Mouse (Mus musculus) left cerebral cortex, postnatal 25 days (tissue): ENCODE data around the gene Plekhh2. TPM values are rescaled to one million over a fixed set of nuclear protein-coding genes. Genes with fewer than 3 reads are reported as not detected.
"Not testable (repeated sequence)": the region's sequence is repeated elsewhere in the genome, so short reads cannot be mapped to it uniquely, and the experiment has no call there.

Experiments used
- DNase-seq, 2 experiments: peaks; one replicate each; pipeline ENCODE4 v3.0.0; 2022; ENCODE audit warnings: low spot score in 2 of 2, mixed read lengths in 1 of 2
- intact Hi-C: fragments of 180-260 bp; cut with DNase I; formaldehyde crosslinking; loops from one replicate; pipeline ENCODE4 v1.15.1; 2025
- total RNA-seq, 2 experiments: library from RNA; stranded (reverse); gene quantifications; 2 replicates each; pipeline ENCODE4 v1.2.3; 2021

Gene Plekhh2
- total RNA-seq, 2 experiments from 2014 or later = 5.0 to 5.4 TPM

DNA sequence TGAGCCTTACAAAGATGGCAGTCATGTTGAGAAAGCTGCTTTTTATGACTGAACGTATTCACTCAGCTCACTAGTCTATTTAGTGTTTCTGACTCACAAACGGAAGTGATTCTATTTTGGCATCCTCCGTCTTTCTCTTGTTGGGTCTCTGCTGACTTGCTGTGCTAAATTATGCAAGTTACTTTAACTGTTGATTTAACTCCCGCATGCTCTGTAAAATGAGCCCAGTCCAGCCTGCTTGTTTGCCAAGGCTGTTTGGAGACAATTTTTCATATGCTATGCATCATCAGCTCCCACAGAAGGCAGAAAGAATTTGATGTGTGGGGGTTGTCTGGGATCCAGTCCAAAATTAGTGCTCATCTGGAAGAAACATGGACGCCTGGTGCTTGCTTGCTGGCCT lies 1.3 kb upstream of the Plekhh2 start:
- DNase-seq = peak; percentile 37 to 93
- intact Hi-C loops = loop anchor here (5.0 kb wide), 4 partner anchors 72 to 253 kb away; partner anchors contain the start of gene Dync2li1

GRCm38 (mm10) chr17:84510961-84511639 lies 595 bp upstream of the Plekhh2 start:
- intact Hi-C loops = loop anchor here (5.0 kb wide), 4 partner anchors 71 to 254 kb away; partner anchors contain the start of gene Dync2li1
- DNase-seq = no peak

- DNase-seq = no peak
Measured at GRCm38 (mm10) chr17:84512516-84513085, 906 bp downstream of the Plekhh2 start.

DNA sequence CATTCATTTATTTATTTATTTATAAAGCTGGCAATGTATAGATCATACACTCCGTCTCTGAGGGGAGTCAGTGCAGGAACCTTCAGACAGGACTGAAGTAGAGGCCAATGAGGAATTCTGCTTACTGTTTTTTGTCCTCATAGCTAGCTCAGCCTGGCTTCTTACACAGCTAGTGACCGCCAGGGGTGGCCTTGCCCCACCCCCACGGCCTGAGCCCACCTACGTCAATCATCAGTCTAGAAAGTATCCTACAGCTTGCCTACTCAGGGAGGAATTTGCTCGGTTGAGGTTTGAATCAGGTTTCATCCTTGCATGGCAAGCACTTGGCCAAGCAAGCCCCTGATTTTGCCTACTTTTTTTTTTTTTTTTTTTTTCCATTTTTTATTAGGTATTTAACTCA lies 4.2 kb downstream of the Plekhh2 start:
- intact Hi-C loops = no loop called here
- no peak for DNase-seq

More at GRCm38 (mm10) chr17:84512516-84513085, 906 bp downstream of the Plekhh2 start:
- intact Hi-C loops = loop anchor here (5.0 kb wide), 4 partner anchors 70 to 255 kb away; partner anchors contain the start of gene Dync2li1

- intact Hi-C loops = no loop called here
- DNase-seq = no peak
Measured at GRCm38 (mm10) chr17:84519346-84519745, 7.7 kb downstream of the Plekhh2 start.

DNA sequence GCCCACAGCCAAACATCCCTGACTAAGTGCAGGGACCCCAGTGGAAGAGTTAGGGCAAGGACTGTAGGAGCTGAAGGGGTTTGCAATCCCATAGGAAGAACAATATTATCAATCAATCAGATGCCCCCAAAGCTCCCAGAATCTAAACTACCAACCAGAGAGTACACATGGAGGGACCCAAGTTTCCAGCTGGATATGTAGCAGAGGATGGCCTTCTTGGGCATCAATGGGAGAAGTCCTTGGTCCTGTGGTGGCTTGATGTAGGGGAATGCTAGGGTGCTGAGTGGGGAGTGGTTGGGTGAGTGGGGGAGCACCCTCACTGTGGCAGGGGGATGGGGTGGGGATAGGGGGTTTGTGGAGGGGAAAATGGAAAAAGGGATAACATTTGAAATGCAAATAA lies 8.4 kb downstream of the Plekhh2 start:
- DNase-seq = no peak
- intact Hi-C loops = no loop called here

GRCm38 (mm10) chr17:84529356-84529755 lies 17.7 kb downstream of the Plekhh2 start:
- peak in 1 of 2 experiments; percentile 5 for DNase-seq
- intact Hi-C loops = no loop called here

DNA sequence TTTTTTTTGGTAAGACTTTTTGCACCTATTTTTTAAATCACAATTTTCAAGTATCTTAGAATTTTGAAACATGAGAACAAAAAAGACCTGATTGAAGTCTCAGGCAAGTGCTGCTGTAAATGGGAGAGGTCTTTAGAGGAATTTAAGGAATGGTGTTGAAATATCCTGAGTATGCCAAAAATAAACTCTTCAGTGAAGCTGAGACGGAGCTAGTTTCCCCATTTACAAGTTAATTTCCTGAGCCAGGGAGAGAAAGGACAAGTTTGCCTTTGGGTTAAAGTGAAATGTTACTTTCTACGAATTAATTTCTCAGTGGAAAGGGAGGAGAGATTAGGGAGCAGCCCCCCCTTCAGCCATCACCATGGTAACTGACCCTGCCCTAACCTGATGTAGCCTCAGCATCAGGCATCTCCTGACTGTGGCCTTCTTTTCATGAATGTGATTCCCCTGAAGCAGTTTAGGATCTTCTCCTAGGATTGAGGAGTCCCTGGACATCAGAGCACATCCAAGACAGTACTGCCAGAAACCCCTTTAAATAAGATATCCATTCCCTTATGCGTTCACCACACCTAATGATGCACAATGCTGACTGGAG lies 18.6 kb downstream of the Plekhh2 start:
- DNase-seq = no peak
- intact Hi-C loops = no loop called here

DNA sequence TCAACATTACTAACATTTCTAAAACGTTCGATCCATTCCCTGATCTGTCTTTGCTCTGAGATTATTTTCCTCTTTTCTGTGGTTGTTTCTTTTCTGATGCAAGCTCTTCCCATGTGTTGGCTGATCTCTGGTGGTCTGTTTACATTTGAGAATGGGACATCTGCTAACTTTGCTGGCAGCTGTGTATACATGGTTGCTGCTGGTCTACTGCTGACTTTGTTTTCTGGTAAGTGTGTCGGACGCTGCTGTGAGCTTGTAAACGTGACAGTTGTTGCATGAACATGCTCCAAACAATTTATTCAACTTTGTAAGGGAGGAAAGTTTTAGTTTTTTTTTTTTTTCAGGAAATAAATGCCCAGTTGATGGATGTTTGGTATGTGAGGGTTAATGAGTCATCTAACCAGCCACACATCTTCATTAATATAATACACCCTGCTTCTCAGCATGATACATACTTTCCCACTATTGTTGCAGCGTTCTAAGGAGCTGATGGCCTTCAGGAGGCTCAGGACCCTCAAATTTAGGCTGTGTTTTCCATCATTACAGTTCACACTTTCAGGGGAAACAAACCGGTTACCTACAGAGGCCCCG lies 21.3 kb downstream of the Plekhh2 start:
- intact Hi-C loops = no loop called here
- no peak for DNase-seq

DNA sequence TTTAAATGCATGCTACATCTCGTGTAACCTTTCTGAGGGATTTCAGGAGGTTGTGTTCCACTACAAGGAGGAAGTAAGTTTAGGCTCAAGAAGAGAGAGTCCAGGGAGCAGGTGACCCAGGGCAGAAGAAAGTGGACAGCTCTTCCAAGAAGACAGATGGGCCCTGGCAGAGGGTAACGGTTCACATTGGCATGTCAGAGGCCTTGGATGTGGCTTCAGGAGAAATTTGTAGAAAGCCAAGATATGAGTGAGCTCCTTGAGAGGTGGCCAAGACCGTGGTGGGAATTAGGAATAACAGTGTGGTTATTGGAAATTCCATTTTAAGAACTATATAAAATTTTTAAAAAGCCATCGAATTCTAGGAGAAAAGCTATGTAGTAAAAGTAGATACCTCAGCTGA lies 22.1 kb downstream of the Plekhh2 start:
- intact Hi-C loops = no loop called here
- no peak for DNase-seq

DNA sequence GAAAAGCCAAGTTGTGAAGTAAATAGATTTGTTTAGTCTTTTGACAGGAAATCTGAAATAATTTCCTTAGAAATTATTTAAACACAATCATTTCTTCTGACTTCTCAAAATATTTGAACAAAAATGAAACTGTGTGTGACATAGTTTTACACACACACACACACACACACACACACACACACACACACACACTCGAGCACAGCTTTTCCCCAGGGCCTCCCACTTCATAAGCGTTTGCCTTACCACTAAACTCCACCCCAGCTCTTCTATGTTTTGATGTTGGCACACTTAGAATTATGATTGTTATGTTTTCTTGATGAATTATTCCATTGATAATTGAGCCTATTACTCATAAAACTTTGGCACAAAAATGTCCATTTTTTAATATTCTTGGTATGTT lies 22.9 kb downstream of the Plekhh2 start:
- intact Hi-C loops = no loop called here
- no peak for DNase-seq

DNA sequence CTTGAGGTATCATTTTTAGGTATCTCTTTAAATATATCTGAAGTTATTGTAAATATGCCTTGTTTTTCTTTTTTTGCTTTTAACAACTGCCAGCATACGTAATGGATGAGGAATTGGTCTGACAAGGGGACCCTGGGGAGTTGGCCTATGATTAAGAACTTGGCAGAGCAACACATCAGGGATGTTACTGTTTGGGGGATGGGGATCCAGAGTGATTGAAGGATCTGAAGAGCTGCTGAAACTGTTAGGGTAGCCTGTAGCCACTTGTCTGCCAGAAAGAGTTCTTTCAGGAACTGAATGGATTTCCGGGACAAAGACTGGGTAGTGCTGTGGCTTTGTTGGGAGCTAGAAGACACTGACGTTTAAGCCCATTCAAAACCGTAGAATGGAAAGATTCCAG lies 23.5 kb downstream of the Plekhh2 start:
- DNase-seq = no peak
- intact Hi-C loops = no loop called here

GRCm38 (mm10) chr17:84537301-84537700 lies 25.6 kb downstream of the Plekhh2 start:
- intact Hi-C loops = no loop called here
- DNase-seq = no peak

GRCm38 (mm10) chr17:84537966-84538365 lies 26.3 kb downstream of the Plekhh2 start:
- intact Hi-C loops = no loop called here
- no peak for DNase-seq

DNA sequence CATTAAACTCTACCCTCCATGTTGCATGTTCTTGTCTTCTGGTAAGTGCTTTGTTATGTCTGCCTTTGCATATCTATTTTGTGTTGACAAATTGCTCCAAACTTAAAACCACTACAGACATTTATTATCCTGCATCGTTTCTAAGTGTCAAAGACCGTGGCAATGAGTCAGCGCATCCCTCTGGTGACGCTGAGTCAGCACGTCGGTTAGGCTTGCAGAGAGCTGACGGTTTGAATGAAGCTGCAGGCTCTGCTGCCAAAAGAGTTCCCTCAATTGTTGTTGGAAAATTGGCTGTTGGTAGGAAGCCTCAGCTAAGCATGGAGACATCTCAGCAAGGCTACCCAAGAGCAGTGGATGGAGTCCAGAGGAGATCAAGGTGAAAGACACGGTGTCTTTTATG lies 28.9 kb downstream of the Plekhh2 start:
- no peak for DNase-seq
- intact Hi-C loops = no loop called here

- DNase-seq = no peak
- intact Hi-C loops = no loop called here
Measured at GRCm38 (mm10) chr17:84550902-84551877, 39.5 kb downstream of the Plekhh2 start.

DNA sequence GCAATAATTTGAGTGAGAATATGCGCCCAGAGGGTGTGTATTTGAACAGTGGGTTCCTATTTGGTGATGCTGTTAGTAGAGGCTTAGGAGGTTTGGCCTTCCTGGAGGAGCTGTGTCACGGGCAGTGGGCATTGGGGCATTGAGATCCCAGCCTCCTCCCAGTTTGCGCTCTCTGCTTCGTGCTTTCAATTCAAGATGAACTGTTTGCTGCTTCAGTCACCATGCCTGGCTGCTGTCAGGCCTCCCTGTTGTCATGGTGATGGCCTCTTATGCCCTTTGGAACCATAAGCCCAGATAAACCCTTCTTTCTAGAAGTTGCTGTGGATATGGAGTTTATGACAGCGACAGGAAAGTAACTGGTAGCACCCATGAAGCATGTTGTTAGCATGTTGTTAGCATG lies 40.5 kb downstream of the Plekhh2 start:
- DNase-seq = no peak
- intact Hi-C loops = no loop called here

DNA sequence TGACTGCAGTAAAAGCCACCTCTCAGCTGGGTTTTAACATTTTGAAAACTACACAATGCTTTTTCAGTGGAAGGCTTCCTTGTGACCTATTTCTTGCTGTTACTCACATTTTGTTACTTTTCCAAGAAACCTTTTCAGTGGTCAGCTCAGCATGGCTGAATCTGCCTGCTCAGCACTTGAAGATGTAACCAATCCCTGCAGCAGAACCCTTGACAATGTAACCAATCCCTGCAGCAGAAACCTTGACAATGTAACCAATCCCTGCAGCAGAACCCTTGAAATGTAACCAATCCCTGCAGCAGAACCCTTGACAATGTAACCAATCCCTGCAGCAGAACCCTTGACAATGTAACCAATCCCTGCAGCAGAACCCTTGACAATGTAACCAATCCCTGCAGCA lies 52.6 kb downstream of the Plekhh2 start:
- intact Hi-C loops, DNase-seq: not testable (repeated sequence)

GRCm38 (mm10) chr17:84565762-84566161 lies 54.1 kb downstream of the Plekhh2 start:
- intact Hi-C loops = no loop called here
- DNase-seq = peak in 1 of 2 experiments; percentile 60
